Comparison of ENCODE assay signal across 8 mouse cellular contexts in genomic region chr13:95443376-95444233, GRCm38 (mm10). TPM values are rescaled to one million over a fixed set of nuclear protein-coding genes. Genes with fewer than 3 reads are reported as not detected.
DNase-seq lines count a peak whose midpoint lies in the region; ATAC-seq and TF ChIP-seq lines count a peak whose summit lies in the region.

No protein-coding gene starts in this region.

- peak; percentile 76 for DNase-seq in kidney, postnatal 0 days (ENCODE audit: low spot score)
- DNase-seq in kidney, postnatal 25 days = no peak
- peak; percentile 40 for DNase-seq in brain, adult 2 months (ENCODE audit: low read depth, low spot score)
- DNase-seq in forelimb bud, embryonic 11.5 days (ENCODE audit: low read depth, low spot score) = peak; percentile 64
- no peak for DNase-seq in liver, embryonic 14.5 days (ENCODE audit: low read depth in 3 of 3, low spot score in 3 of 3)
- DNase-seq in retina, postnatal 1 day = peak; percentile 86
- DNase-seq in T-cell, adult 2 months (ENCODE audit: low spot score) = no peak
- no peak for DNase-seq in layer of hippocampus, postnatal 36 days

- H3K4me2 ChIP-seq in kidney, postnatal 0 days (ENCODE audit: low read length) = peak overlapping the region; percentile 81
- peak overlapping the region; percentile 32 for H3K4me2 ChIP-seq in liver, embryonic 14.5 days (ENCODE audit: low read depth)

- H3K9ac ChIP-seq in kidney, postnatal 0 days (ENCODE audit: low read depth, low read length) = 0 out of 2 replicates have a peak overlapping the region, but pooled peaks have one; percentile 38
- H3K9ac ChIP-seq in liver, embryonic 14.5 days (replicated peaks) = no peak overlapping the region

- TF ChIP-seq EP300 in liver, embryonic 14.5 days (IDR thresholded peaks at IDR 0.05; ENCODE audit: low read depth) = no peak

- no peaks in the 10 kb centered on the region for H3K36me3 ChIP-seq in kidney, postnatal 0 days (ENCODE audit: insufficient read depth, low read length)
- H3K36me3 ChIP-seq in liver, embryonic 14.5 days (replicated peaks; ENCODE audit: control insufficient read depth, insufficient read depth, low read depth) = no peaks in the 10 kb centered on the region

- WGBS in kidney, postnatal 0 days = 1% methylated on average over 46 of the region's 46 CpGs
- 4% methylated on average over 46 of the region's 46 CpGs for WGBS in liver, embryonic 14.5 days (ENCODE audit: insufficient replicate concordance)

- H3K9me3 ChIP-seq in kidney, postnatal 0 days (replicated peaks; ENCODE audit: low read length) = no peaks in the 10 kb centered on the region
- no peaks in the 10 kb centered on the region for H3K9me3 ChIP-seq in liver, embryonic 14.5 days (ENCODE audit: control insufficient read depth, low read length)

- peak; percentile 43; the same call in 1 of the 2 replicates for ATAC-seq in kidney, postnatal 0 days (replicated peaks; ENCODE audit: low FRiP score, low read depth)
- ATAC-seq in liver, embryonic 14.5 days (ENCODE audit: insufficient read depth) = no peak

- H3K4me3 ChIP-seq in kidney, postnatal 0 days (replicated peaks; ENCODE audit: low read depth, low read length) = peak overlapping the region; percentile 36
- no peak overlapping the region; a peak in 1 of 4 replicates for H3K4me3 ChIP-seq in liver, embryonic 14.5 days (ENCODE audit: insufficient read depth in 1 of 2, low read depth in 2 of 2, low read length in 2 of 2)

- peaks cover 11% of the 10 kb centered on the region; the same call in 1 of the 2 replicates for H3K4me1 ChIP-seq in kidney, postnatal 0 days (replicated peaks; ENCODE audit: insufficient read depth, low read length)
- no peaks in the 10 kb centered on the region for H3K4me1 ChIP-seq in liver, embryonic 14.5 days (replicated peaks; ENCODE audit: control insufficient read depth in 2 of 2, insufficient read depth in 2 of 2, low read length in 1 of 2)

- TF ChIP-seq CTCF in kidney, postnatal 0 days (IDR thresholded peaks at IDR 0.05; ENCODE audit: low read depth) = peak; percentile 55
- 0 out of 2 replicates have a peak, but pooled peaks have one; percentile 7 for TF ChIP-seq CTCF in liver, embryonic 14.5 days (IDR thresholded peaks at IDR 0.05; ENCODE audit: low read depth)

- no peak overlapping the region for H3K27ac ChIP-seq in kidney, postnatal 0 days
- H3K27ac ChIP-seq in liver, embryonic 14.5 days = no peak overlapping the region

- peaks cover 9% of the 10 kb centered on the region; the same call in 1 of the 2 replicates for H3K27me3 ChIP-seq in kidney, postnatal 0 days (ENCODE audit: insufficient read depth, low read length)
- peaks cover 33% of the 10 kb centered on the region for H3K27me3 ChIP-seq in liver, embryonic 14.5 days (ENCODE audit: control insufficient read depth, insufficient read depth, low read length)

RNA-seq across cellular contexts. Expression of gene Crhbp, which starts 1.1 kb away (rescaled TPM):
- polyA plus RNA-seq in kidney, postnatal 0 days (2015; fragmentation: Nextera tagmentation; extraction: Ambion mirVana) = 0.17 TPM in 1 of 2 replicates, not detected in the other
- 0.04 and 0.05 TPM in 2 replicates for polyA plus RNA-seq in liver, embryonic 14.5 days (2012; rRNA removed)
- not detected in 2 replicates for polyA plus RNA-seq in liver, embryonic 14.5 days (2014; fragmentation: Nextera tagmentation; extraction: Ambion mirVana)
- total RNA-seq in layer of hippocampus, postnatal 36 days (2021) = 10 to 100 TPM; 18.8 to 24.6 TPM

RNA-seq across cellular contexts. Expression of gene S100z, which starts 34.9 kb away (rescaled TPM):
- not detected in 2 replicates for polyA plus RNA-seq in kidney, postnatal 0 days (2015; fragmentation: Nextera tagmentation; extraction: Ambion mirVana)
- polyA plus RNA-seq in liver, embryonic 14.5 days (2012; rRNA removed) = not detected in 2 replicates
- polyA plus RNA-seq in liver, embryonic 14.5 days (2014; fragmentation: Nextera tagmentation; extraction: Ambion mirVana) = not detected in 2 replicates
- total RNA-seq in layer of hippocampus, postnatal 36 days (2021) = not detected

Comparison
In these comparisons a context has a peak if more than half of its experiments do, and no peak if none do; other contexts are left out.
1. DNase-seq: peak in kidney, postnatal 0 days (single experiment), brain, adult 2 months (single experiment), forelimb bud, embryonic 11.5 days (single experiment) and retina, postnatal 1 day (single experiment); none in kidney, postnatal 25 days (0 of 2), liver, embryonic 14.5 days (0 of 3), T-cell, adult 2 months (single experiment) and layer of hippocampus, postnatal 36 days (0 of 2).